Mouse (Mus musculus): ENCODE results near the gene Gm47995.

Gm47995 gene

DNA sequence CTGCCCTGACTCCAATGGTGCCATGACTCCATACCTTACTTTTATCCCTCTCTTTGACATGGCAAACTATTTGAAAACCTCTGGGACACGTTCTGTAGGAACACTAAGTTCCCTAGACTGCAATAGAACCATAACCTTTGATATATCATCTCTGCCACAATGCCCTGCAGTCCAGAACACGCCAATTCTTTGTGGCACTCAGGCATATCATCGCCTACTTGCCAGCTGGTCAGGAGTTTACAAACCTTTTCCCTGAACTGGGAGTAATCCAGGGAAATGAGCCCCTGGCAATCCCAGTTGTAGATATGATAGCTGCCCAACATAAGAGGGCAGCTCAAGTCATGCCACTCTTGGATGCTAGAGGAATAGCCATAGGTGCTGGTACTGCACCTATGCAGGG lies 34.1 kb downstream of the Gm47995 start:
- no peak for DNase-seq

DNA sequence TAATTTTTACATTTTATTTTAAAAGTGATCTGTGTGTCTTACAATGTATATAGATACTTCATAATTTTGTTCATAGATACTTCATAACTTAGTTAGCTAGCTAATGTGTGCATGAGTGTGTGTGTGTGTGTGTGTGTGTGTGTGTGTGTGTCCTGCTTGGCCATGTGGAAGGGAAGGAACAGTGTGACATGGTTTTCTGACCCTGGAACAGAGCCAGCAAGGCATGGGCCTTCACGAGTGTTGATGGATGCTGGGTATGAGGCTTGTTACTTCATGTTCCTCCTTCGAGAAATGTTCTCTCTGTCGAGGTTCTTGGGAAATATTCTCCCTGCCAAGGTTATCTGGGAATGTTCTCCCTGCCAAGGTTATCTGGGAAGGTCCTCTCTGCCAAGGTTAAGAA lies 35.5 kb downstream of the Gm47995 start:
- no peak for DNase-seq

- no peak for DNase-seq
Observed at GRCm38 (mm10) chr1:151235574-151235973, 37.3 kb downstream of the Gm47995 start.

DNA sequence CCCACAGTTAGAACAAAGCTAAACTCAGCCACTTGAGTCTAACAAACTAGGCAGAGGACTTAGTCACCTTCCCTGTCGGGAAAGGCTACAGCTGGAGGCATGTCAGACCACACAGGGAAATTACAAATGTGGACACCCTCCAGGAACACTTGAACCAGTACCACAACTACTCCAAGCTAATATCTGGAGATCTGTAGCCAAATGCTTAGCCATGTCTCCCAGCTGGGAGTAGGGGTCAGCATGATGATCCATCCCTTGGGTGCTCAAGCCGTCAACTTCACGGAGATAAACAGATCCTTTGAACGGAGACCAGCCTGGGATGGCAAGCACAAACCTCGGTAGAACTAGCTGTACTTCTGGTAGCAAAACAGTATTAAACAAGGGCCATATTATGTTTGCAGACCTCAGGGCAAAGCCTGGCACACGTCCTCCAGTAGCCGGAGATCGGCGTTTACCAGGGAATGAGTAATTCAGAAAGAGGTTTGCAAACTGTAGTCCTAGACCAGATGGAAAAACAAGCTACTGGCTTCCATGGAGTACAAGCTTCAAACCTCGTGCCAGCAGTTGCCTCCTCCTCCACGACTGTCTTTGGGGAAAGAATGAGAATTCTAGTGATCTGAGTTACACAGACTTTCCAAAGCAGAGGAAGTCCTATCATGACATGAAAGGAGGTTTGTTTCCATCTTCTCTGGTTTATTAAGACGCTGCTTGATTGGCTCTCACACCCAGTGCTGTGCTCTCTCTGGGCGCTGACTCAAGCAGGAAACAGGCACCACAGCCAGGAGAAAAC lies 38.1 kb downstream of the Gm47995 start:
- DNase-seq, result no peak

DNA sequence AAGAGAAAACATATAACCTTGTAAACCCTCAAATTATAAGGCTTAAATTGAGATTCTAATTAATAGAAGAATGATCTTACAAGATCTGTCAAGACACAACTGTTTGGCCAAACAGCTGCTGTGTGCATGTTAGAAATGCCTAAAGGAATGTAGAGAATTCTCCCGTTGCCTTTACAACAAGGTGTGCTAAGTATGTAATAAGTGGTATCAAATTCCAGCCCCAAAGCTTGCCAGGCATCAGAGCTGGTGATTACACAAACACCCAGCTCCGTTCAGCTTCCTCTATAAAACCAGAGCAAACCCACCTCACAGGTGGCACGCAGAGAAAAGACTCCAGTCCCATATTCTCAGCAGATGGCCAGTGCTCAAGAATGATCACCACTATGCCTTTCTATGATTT lies 39.5 kb downstream of the Gm47995 start:
- no peak for DNase-seq

GRCm38 (mm10) chr1:151243332-151243731 lies 45.1 kb downstream of the Gm47995 start:
- DNase-seq, result no peak

DNA sequence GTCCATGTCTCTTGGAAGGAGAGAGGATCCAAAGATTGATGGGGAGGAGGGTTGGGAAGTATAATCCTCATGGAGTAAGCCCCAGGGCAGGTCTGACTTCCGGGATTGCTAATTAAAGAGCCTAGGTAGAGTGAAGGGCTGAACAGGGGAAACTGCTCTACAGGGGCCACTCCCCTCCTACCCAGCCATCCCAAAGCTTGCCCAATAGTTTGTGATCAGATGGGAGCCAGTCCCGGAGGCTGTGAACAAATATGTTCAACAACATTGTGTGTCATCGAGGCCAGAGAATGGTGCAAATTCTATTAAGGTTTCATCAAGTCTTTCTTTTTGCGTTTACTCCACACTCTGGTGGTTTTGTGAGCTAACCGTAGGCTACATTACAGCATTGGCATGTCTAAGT lies 45.8 kb downstream of the Gm47995 start:
- no peak for DNase-seq

DNA sequence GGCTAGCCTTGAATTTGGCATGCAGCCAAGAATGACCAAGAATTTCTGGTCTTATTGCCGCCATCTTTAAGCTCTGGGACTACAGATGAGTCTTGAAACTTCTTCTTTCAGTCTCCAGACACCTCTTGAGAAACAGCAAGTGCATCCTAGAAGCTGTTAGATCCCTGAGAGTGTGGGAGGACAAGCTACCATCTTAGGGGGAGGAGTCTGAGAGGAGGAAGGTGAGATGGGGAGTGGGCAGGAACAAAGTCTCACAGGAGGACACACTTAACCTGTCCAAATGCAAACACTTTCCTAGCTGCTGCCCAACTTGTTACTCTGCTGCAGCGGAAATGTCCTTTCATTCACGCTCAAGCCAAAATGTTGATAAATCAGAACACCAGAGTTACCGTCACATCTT lies 46.5 kb downstream of the Gm47995 start:
- no peak for DNase-seq

DNA sequence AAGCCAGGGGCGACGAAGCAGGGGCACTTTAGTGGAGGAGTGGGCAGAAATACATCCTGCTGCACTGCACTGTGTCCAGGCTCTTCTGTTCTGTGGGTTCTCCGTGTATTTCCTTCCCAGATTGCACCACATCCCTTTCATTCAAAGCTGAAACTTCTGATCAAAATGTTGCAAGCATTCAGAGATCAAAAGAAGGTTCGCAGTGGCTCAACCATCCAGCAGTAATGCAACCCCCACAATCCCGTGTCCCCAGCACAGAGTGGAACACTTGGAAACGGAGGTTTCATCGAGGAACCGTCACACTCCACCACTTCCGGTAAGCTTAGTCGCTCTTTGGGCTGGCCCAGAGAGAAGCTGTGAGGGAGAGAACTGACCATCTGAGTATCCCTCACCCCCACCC lies 46.9 kb downstream of the Gm47995 start:
- DNase-seq, result no peak

DNA sequence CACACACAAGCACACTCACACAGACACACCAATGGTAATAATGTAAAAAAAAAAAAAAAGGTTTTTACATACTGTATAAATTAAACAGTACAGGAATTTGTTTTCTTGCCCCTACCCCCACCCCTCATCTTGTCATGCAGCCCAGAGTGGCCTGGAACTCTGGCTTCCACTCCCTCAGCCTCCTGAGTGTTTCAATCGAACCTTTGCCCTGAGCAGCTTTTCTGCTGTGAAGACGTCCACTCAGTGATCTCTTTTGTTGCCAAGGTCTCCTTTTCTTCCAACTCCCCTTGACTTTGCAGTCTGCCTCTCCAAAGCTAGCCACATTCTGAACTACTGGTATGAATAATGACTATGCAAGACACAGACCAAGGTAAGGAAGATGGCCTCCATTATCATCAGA lies 47.6 kb downstream of the Gm47995 start:
- no peak for DNase-seq

Measured in cerebellum, postnatal 25 days (tissue).